Mouse (Mus musculus): Measurements from ENCODE around the gene Ppp1r9a.

DNA sequence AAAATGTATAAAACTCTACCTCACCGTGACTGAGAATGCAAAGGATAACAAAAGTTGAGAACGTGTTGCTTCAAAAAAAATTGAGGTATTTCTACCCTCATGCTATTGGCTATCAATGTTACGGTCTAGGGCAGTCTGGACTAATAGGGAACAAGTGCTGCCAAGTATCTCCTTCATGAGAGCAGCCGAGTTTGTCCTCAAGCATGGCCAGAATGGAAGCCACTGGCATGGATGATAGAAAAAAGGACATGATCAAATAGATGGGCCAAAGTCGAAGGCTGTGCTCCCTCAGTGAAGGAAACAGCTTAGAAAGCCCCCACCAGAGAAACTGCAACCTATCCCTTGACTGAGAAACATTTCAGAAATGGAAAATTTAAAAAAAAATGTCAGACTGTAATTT is 285.3 kb downstream of the Ppp1r9a start:
- TF ChIP-seq CTCF (IDR thresholded peaks at IDR 0.05; ENCODE audit: control insufficient read depth, insufficient read depth, insufficient read length): no peak
- TF ChIP-seq MAX (IDR thresholded peaks at IDR 0.05): no peak
- no peak for TF ChIP-seq MYOG (IDR thresholded peaks at IDR 0.05; ENCODE audit: control insufficient read depth, extremely low read depth, insufficient read length)
- TF ChIP-seq USF1 (IDR thresholded peaks at IDR 0.05; ENCODE audit: low read depth): no peak
- TF ChIP-seq MYOD1 (IDR thresholded peaks at IDR 0.05; ENCODE audit: control insufficient read depth, insufficient read length, low read depth): no peak
